Mouse (Mus musculus): ENCODE measurements around the gene Cstf1.

DNA sequence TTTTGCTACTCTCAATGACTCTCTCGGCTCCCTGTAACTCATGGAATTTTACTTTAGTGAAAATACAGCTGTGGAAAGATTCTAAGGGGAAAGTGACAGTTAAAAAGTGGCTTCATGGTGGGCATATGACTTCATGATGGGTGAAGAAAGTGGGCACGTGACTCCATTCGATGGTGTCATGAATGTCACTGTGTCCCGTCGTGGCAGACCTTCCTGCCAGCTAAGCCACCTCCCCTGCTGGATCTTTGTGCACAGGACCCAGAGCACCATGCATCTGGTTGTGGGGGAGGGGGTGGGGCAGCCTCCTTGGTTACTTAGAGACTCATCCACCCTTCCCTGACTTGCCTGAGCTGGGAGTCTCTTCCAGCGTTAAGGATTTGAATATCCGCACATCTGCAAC is 33.8 kb downstream of the Cstf1 start:
- TF ChIP-seq CTCF (conservative IDR thresholded peaks at IDR 0.05 in 1 of 2, IDR thresholded peaks at IDR 0.05 in 1 of 2; ENCODE audit: low read depth in 2 of 2, low read length in 2 of 2): no peak
- TF ChIP-seq ZC3H11A (IDR thresholded peaks at IDR 0.05; ENCODE audit: low read depth, low read length): no peak
- no peak for TF ChIP-seq MAFK (IDR thresholded peaks at IDR 0.05; ENCODE audit: insufficient replicate concordance, low read length)
- no peak for TF ChIP-seq POLR2A (IDR thresholded peaks at IDR 0.05; ENCODE audit: low read depth, low read length)
- TF ChIP-seq CHD1 (IDR thresholded peaks at IDR 0.05; ENCODE audit: low read depth, low read length): no peak
